Mouse (Mus musculus): Measurements from ENCODE around the gene Gm5157. TPM values are rescaled to one million over a fixed set of nuclear protein-coding genes. Genes with fewer than 3 reads are reported as not detected.
"Not testable (repeated sequence)": the region's sequence is repeated elsewhere in the genome, so short reads cannot be mapped to it uniquely, and the experiment has no call there.

Gene Gm5157
- not detected in 2 replicates for polyA plus RNA-seq (2016; fragmentation: Nextera tagmentation; extraction: Ambion mirVana)

DNA sequence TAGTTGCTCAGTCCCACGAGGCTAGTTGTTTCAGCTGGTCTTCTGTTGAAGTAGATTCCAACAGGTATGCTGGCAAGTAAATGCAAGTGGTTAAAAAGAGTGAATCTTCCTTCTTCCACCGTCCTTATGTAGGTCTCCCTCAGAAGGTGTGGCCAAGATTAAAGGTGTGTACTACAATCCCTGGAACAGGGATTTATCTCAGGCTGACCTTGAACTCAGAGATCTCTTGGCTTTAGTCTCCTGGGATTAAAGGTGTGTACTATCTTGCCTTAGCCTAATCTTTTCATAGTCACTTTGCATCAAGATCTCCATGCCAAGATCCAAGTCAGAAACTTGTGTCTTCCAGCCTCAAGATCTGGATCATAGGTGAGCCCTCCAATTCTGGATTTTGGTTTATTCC, at the start of gene Gm5157:
Gene Gm5157, minus strand, starts transcription at position 101 of the 400 bp plus-strand sequence.
- H3K4me1 ChIP-seq (replicated peaks); H3K36me3 ChIP-seq; ATAC-seq (ENCODE audit: insufficient number of reproducible peaks, insufficient read depth, low FRiP score, low TSS enrichment, low read depth); H3K9me3 ChIP-seq; H3K9ac ChIP-seq (replicated peaks); H3K27ac ChIP-seq; H3K4me2 ChIP-seq; H3K27me3 ChIP-seq; H3K4me3 ChIP-seq (replicated peaks): not testable (repeated sequence)
- WGBS: 58% methylated on average over 1 of the region's 2 CpGs

- not testable (repeated sequence) for H3K4me2 ChIP-seq; H3K4me1 ChIP-seq (replicated peaks); H3K27me3 ChIP-seq; H3K36me3 ChIP-seq; H3K9me3 ChIP-seq; H3K4me3 ChIP-seq (replicated peaks); H3K9ac ChIP-seq (replicated peaks); ATAC-seq (ENCODE audit: insufficient number of reproducible peaks, insufficient read depth, low FRiP score, low TSS enrichment, low read depth); H3K27ac ChIP-seq
- 50% methylated on average over 1 of the region's 3 CpGs for WGBS
Measured at GRCm38 (mm10) chr7:21161885-21162284, 28.3 kb downstream of the Gm5157 start, which contains the start of gene Vmn1r123. TSS of gene Vmn1r123 (plus strand) at chr7:21162185.

Other genes with a start within 250 kb of the Gm5157 start
- gene Vmn1r119, start 178.0 kb downstream of the Gm5157 start, polyA plus RNA-seq (2016; fragmentation: Nextera tagmentation; extraction: Ambion mirVana): not detected in 2 replicates
- gene Vmn1r120, start 136.6 kb downstream of the Gm5157 start, polyA plus RNA-seq (2016; fragmentation: Nextera tagmentation; extraction: Ambion mirVana): not detected in 2 replicates
- not detected in 2 replicates for gene Vmn1r121, start 91.9 kb downstream of the Gm5157 start, polyA plus RNA-seq (2016; fragmentation: Nextera tagmentation; extraction: Ambion mirVana)
- not detected in 2 replicates for gene Vmn1r122, start 56.3 kb downstream of the Gm5157 start, polyA plus RNA-seq (2016; fragmentation: Nextera tagmentation; extraction: Ambion mirVana)
- not detected in 2 replicates for gene Vmn1r123, start 28.2 kb downstream of the Gm5157 start, polyA plus RNA-seq (2016; fragmentation: Nextera tagmentation; extraction: Ambion mirVana)
- not detected in 2 replicates for gene Vmn1r124, start 70.2 kb upstream of the Gm5157 start, polyA plus RNA-seq (2016; fragmentation: Nextera tagmentation; extraction: Ambion mirVana)
- not detected in 2 replicates for gene Vmn1r125, start 81.8 kb upstream of the Gm5157 start, polyA plus RNA-seq (2016; fragmentation: Nextera tagmentation; extraction: Ambion mirVana)
- gene Vmn1r126, start 111.0 kb upstream of the Gm5157 start, polyA plus RNA-seq (2016; fragmentation: Nextera tagmentation; extraction: Ambion mirVana): not detected in 2 replicates
- gene Vmn1r127, start 129.4 kb upstream of the Gm5157 start, polyA plus RNA-seq (2016; fragmentation: Nextera tagmentation; extraction: Ambion mirVana): not detected in 2 replicates
- gene Vmn1r128, start 158.9 kb upstream of the Gm5157 start, polyA plus RNA-seq (2016; fragmentation: Nextera tagmentation; extraction: Ambion mirVana): not detected in 2 replicates
- gene Vmn1r129, start 170.9 kb upstream of the Gm5157 start, polyA plus RNA-seq (2016; fragmentation: Nextera tagmentation; extraction: Ambion mirVana): not detected in 2 replicates
- gene Gm6882, start 242.3 kb upstream of the Gm5157 start, polyA plus RNA-seq (2016; fragmentation: Nextera tagmentation; extraction: Ambion mirVana): not detected in 2 replicates